Mouse (Mus musculus) liver, embryonic 11.5 days (tissue): ENCODE measurements around the gene Prnp. TPM values are rescaled to one million over a fixed set of nuclear protein-coding genes. Genes with fewer than 3 reads are reported as not detected.

Experiments used
- ATAC-seq: fragments of 200-750 bp; cut with Nextera tagmentation; replicated peaks from 2 replicates; pipeline ENCODE4 v1.8.0; 2017; ENCODE audit warnings: moderate number of reproducible peaks, mild to moderate bottlenecking, moderate TSS enrichment, moderate library complexity; ENCODE audit not compliant: low FRiP score
- DNase-seq: peaks from one replicate; pipeline ENCODE4 v3.0.0-alpha.2; 2017; ENCODE audit warnings: low spot score
- H3K27ac ChIP-seq: fragments of 300-500 bp; sonication (generic); 2 replicates; pipeline ENCODE4 v1.5.1; 2014; ENCODE audit warnings: mild to moderate bottlenecking, low read depth, low read length, control low read depth
- H3K27me3 ChIP-seq: fragments of 300-500 bp; sonication (generic); replicated peaks from 2 replicates; pipeline ENCODE4 v1.6.1; 2014; ENCODE audit warnings: low read length, mixed read lengths; ENCODE audit not compliant: control insufficient read depth, insufficient read depth
- H3K36me3 ChIP-seq: fragments of 300-500 bp; sonication (generic); 2 replicates; pipeline ENCODE4 v1.6.1; 2014; ENCODE audit warnings: mild to moderate bottlenecking, low read length, moderate library complexity, mixed read lengths; ENCODE audit not compliant: control insufficient read depth, insufficient read depth
- H3K4me1 ChIP-seq: fragments of 300-500 bp; sonication (generic); replicated peaks from 2 replicates; pipeline ENCODE4 v1.6.1; 2014; ENCODE audit warnings: low read length, mixed read lengths; ENCODE audit not compliant: control insufficient read depth, insufficient read depth
- H3K4me2 ChIP-seq: fragments of 300-500 bp; sonication (generic); 2 replicates; pipeline ENCODE4 v1.6.1; 2014; ENCODE audit warnings: mild to moderate bottlenecking, control low read depth, moderate library complexity
- H3K4me3 ChIP-seq: fragments of 300-500 bp; sonication (generic); 2 replicates; pipeline ENCODE4 v1.5.1; 2014; ENCODE audit warnings: low read depth, low read length, control low read depth
- H3K9ac ChIP-seq: fragments of 300-500 bp; sonication (generic); 2 replicates; pipeline ENCODE4 v1.6.1; 2014; ENCODE audit warnings: low read depth, low read length, control low read depth
- H3K9me3 ChIP-seq: fragments of 300-500 bp; sonication (generic); 2 replicates; pipeline ENCODE4 v1.6.1; 2016; ENCODE audit warnings: low read length, inconsistent platforms, mixed read lengths; ENCODE audit not compliant: control insufficient read depth
- WGBS: fragments of 180-500 bp; shearing (Covaris S2); extraction: QIAGEN DNeasy Blood & Tissue Kit; methylation state at CpG from one replicate; pipeline ENCODE4 v1.1.7; 2014; 5-methylcytosine and 5-hydroxymethylcytosine counted together
- polyA plus RNA-seq: library from polyadenylated mRNA; unstranded; fragments of >200 nt; fragmentation: Nextera tagmentation; extraction: Ambion mirVana; gene quantifications from 2 replicates; pipeline ENCODE4 v1.2.1, GENCODE M21; 2014

The Prnp gene
- polyA plus RNA-seq, 1 experiment from 2014 or later = 32.6 TPM

- ATAC-seq (no peak), DNase-seq (no peak)
- WGBS = 71% methylated on average over 4 of the region's 4 CpGs
- no peak overlapping the region for H3K4me2 ChIP-seq
- no peaks in the 10 kb centered on the region for H3K36me3 ChIP-seq
- H3K4me1 ChIP-seq = no peaks in the 10 kb centered on the region
- no peak overlapping the region for H3K4me3 ChIP-seq
- no peaks in the 10 kb centered on the region for H3K27me3 ChIP-seq
- no peaks in the 10 kb centered on the region for H3K9me3 ChIP-seq
- H3K27ac ChIP-seq = no peak overlapping the region
- no peak overlapping the region for H3K9ac ChIP-seq
These were observed 28.0 kb upstream of the Prnp start for GRCm38 (mm10) chr2:131881766-131882165.

- H3K4me1 ChIP-seq = no peaks in the 10 kb centered on the region; the same call in 1 of the 2 replicates
- H3K27ac ChIP-seq = no peak overlapping the region
- H3K27me3 ChIP-seq = no peaks in the 10 kb centered on the region
- no peak overlapping the region for H3K9ac ChIP-seq
- 59% methylated on average over 2 of the region's 2 CpGs for WGBS
- H3K9me3 ChIP-seq = no peaks in the 10 kb centered on the region
- DNase-seq (no peak), ATAC-seq (no peak)
- no peaks in the 10 kb centered on the region for H3K36me3 ChIP-seq
- H3K4me3 ChIP-seq = no peak overlapping the region
- no peak overlapping the region for H3K4me2 ChIP-seq
These were observed 26.6 kb upstream of the Prnp start for GRCm38 (mm10) chr2:131883136-131883535.

- H3K9me3 ChIP-seq = no peaks in the 10 kb centered on the region
- H3K27ac ChIP-seq = no peak overlapping the region
- no peak overlapping the region for H3K9ac ChIP-seq
- no peak overlapping the region for H3K4me3 ChIP-seq
- H3K27me3 ChIP-seq = no peaks in the 10 kb centered on the region
- peaks cover 2% of the 10 kb centered on the region for H3K4me1 ChIP-seq
- H3K4me2 ChIP-seq = no peak overlapping the region
- DNase-seq (no peak), ATAC-seq (no peak)
- no peaks in the 10 kb centered on the region for H3K36me3 ChIP-seq
- WGBS = 59% methylated on average over 6 of the region's 6 CpGs
These were observed 23.1 kb upstream of the Prnp start for GRCm38 (mm10) chr2:131886503-131887160.

GRCm38 (mm10) chr2:131888233-131888632 is 21.5 kb upstream of the Prnp start:
- WGBS = 32% methylated on average over 7 of the region's 7 CpGs
- Histone ChIP-seq H3K4me2 (no peak overlapping the region), H3K9ac (no peak overlapping the region)

GRCm38 (mm10) chr2:131892534-131892933 is 17.2 kb upstream of the Prnp start:
- DNase-seq = no peak
- H3K9ac ChIP-seq = no peak overlapping the region
- H3K36me3 ChIP-seq = no peaks in the 10 kb centered on the region
- 43% methylated on average over 5 of the region's 5 CpGs for WGBS
- no peaks in the 10 kb centered on the region for H3K27me3 ChIP-seq
- peaks cover 2% of the 10 kb centered on the region for H3K4me1 ChIP-seq
- H3K4me2 ChIP-seq = no peak overlapping the region
- no peak overlapping the region for H3K4me3 ChIP-seq
- no peak overlapping the region; the same call in 1 of the 2 replicates for H3K27ac ChIP-seq
- H3K9me3 ChIP-seq = no peaks in the 10 kb centered on the region
- ATAC-seq = no peak

More at GRCm38 (mm10) chr2:131888233-131888632, 21.5 kb upstream of the Prnp start:
- ATAC-seq (no peak), DNase-seq (no peak)
- H3K9me3 ChIP-seq = no peaks in the 10 kb centered on the region
- no peaks in the 10 kb centered on the region for H3K27me3 ChIP-seq
- peaks cover 2% of the 10 kb centered on the region for H3K4me1 ChIP-seq
- no peak overlapping the region for H3K27ac ChIP-seq
- H3K36me3 ChIP-seq = no peaks in the 10 kb centered on the region
- no peak overlapping the region for H3K4me3 ChIP-seq

GRCm38 (mm10) chr2:131895106-131895505 is 14.6 kb upstream of the Prnp start:
- no peak for DNase-seq
- H3K27ac ChIP-seq = no peak overlapping the region
- no peaks in the 10 kb centered on the region for H3K27me3 ChIP-seq
- peaks cover 2% of the 10 kb centered on the region; the same call in 1 of the 2 replicates for H3K4me1 ChIP-seq
- no peak overlapping the region for H3K4me3 ChIP-seq
- 65% methylated on average over 2 of the region's 2 CpGs for WGBS
- ATAC-seq = no peak
- H3K4me2 ChIP-seq = no peak overlapping the region
- no peaks in the 10 kb centered on the region for H3K36me3 ChIP-seq
- H3K9me3 ChIP-seq = no peaks in the 10 kb centered on the region
- H3K9ac ChIP-seq = no peak overlapping the region

GRCm38 (mm10) chr2:131896011-131896410 is 13.7 kb upstream of the Prnp start:
- Histone ChIP-seq H3K9me3 (no peaks in the 10 kb centered on the region), H3K36me3 (no peaks in the 10 kb centered on the region), H3K9ac (no peak overlapping the region), H3K27ac (no peak overlapping the region), H3K4me3 (no peak overlapping the region), H3K4me1 (no peaks in the 10 kb centered on the region; the same call in 1 of the 2 replicates), H3K27me3 (no peaks in the 10 kb centered on the region), H3K4me2 (no peak overlapping the region)
- no peak for ATAC-seq
- DNase-seq = no peak
- WGBS = 84% methylated on average over 4 of the region's 4 CpGs

- H3K4me3 ChIP-seq = no peak overlapping the region
- no peaks in the 10 kb centered on the region for H3K9me3 ChIP-seq
- H3K27ac ChIP-seq = no peak overlapping the region
- H3K36me3 ChIP-seq = no peaks in the 10 kb centered on the region
- H3K9ac ChIP-seq = no peak overlapping the region
- no peak for DNase-seq
- ATAC-seq = no peak
- WGBS = 88% methylated on average over 12 of the region's 12 CpGs
- no peak overlapping the region for H3K4me2 ChIP-seq
- no peaks in the 10 kb centered on the region for H3K4me1 ChIP-seq
- H3K27me3 ChIP-seq = no peaks in the 10 kb centered on the region
These were observed 12.2 kb upstream of the Prnp start for GRCm38 (mm10) chr2:131897336-131898109.

- 47% methylated on average over 2 of the region's 3 CpGs for WGBS
- no peak for DNase-seq
- Histone ChIP-seq H3K4me3 (no peak overlapping the region), H3K4me1 (peaks cover 13% of the 10 kb centered on the region), H3K36me3 (no peaks in the 10 kb centered on the region), H3K27ac (no peak overlapping the region), H3K27me3 (no peaks in the 10 kb centered on the region), H3K9me3 (no peaks in the 10 kb centered on the region), H3K4me2 (no peak overlapping the region), H3K9ac (no peak overlapping the region)
- ATAC-seq = no peak
These were observed 7.3 kb upstream of the Prnp start for GRCm38 (mm10) chr2:131902423-131902822.
